Mouse (Mus musculus): ENCODE data around the gene Dcxr.

DNA sequence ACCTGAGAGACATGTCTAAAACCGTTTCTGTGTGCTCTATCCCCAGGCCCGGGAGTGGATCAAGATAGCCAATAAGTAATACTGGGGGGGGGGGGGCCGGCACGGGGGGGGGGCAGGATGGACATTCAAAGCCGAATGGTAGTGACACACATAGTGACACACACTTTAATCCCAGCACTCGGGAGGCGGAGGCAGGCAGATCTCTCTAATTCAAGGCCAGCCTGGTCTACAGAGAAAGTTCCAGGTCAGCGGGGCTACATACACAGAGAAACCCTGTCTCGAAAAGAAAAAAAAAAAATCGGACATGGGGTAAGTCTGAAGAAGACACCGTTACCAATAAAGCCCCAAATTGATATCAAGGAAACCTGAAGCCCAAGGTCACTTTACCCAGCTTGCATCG, 483 bp upstream of the Dcxr start:
- TF ChIP-seq CTCF (IDR thresholded peaks at IDR 0.05; ENCODE audit: borderline replicate concordance, extremely low read depth, insufficient read depth, insufficient read length), result no peak
- TF ChIP-seq POLR2A (IDR thresholded peaks at IDR 0.05; ENCODE audit: borderline replicate concordance, extremely low read depth, insufficient read depth, insufficient read length, poor library complexity, severe bottlenecking), result no peak

All from brain, embryonic 14.5 days (tissue).